Mouse (Mus musculus) heart, postnatal 0 days (tissue): Measurements from ENCODE around the gene Adh5.

ENCODE experiments used
- CTCF ChIP-seq: IDR thresholded peaks from 2 replicates; pipeline ENCODE4 v1.5.1; 2016; ENCODE audit warnings: antibody characterized with exemption, control low read depth, low read depth
- EP300 ChIP-seq: IDR thresholded peaks from 2 replicates; pipeline ENCODE4 v1.6.1; 2016; ENCODE audit warnings: antibody characterized with exemption, low read depth

DNA sequence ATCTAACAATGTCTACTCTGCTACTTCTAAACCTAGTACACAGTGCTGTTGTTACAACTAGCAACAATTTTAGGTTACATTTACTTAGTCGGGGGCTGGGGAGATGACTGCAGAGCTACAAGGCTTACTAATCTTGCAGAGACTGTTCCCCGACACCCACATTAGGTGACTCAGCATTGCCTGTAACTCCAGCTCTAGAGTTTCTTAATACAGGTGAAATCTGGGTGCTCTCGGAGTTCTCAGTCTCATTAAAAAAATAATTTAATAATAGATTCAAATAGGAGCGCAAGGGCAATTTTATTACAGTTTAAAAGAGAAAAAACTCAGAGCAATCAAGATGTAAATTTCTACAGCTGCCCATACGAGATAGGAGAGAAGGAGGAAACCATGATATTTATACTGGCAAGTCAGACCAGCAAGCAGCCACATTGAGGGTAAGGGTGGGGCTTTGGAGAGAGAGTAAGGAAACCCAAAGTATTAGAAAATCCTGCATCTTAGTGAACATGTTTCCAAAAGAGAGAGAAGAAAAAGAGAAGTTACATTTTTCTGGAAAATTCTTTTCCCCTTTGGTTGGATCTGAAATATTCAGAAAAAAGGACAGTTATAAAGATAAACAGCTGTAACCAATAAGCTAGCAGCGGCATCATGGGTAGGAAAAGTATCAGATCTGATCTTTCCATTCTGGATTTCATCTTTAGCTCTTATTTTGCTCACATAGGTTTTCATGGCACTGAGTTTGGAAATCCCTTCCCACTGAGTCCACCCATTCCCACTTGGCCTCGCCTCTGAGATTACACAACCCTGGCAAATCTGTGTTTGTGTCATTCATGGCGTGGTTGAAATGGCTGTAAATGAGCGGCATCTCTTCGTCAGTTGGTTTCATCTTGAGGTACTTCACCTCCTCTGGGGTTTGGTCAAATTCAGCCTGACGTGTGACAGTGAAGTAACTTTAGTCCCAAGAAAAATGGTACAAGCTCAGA, 52.6 kb downstream of the Adh5 start:
- TF ChIP-seq CTCF (no peak), EP300 (no peak)
